In the genomic region with DNA sequence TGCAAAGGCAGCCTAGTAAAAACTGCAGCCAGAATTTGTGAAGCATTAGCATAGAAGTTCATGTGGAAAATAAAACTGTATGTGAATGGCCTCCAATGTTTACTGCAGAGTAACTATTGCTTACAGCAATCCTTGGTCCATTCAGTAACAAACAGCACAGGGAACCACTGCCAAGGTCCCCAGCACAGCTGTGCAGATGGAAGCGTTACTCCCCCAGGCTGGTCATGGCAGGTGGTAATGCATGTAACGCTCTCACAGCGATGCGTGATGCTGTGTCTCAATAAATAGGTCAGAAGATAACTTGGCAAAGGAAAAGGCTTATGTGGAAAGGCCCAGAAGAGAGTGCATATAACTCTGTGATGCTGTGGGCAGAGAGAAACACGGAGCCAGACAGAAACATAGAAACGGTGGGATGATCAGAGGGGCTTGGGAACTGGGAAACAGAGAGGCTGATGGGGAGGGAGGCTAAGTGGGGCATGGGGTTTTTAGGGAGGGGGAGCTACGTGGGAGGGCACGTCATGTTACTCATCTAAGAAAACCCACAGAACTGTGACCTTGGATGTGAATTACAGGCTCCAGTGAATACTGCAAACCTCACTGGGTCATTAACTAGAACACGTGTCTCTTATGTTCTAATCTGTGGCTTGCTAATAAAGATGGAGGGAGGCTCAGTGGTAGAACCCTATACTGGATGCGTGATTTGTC, we compare ENCODE assay signal across 21 mouse cellular contexts. TPM values are rescaled to one million over a fixed set of nuclear protein-coding genes. Genes with fewer than 3 reads are reported as not detected.
DNase-seq lines count a peak whose midpoint lies in the region; ATAC-seq lines count a peak whose summit lies in the region.
"Had no signal": no experiment of that assay in that cellular context is flagged by ENCODE, and none has a peak within 500 bp of the region (broad histone marks: within the 10 kb centered on the region; RNA-seq: fewer than 3 reads in every experiment).

No protein-coding gene starts in this region.

- 71% methylated on average over 10 of the region's 10 CpGs for WGBS in embryonic facial prominence, embryonic 14.5 days
- WGBS in embryonic facial prominence, embryonic 10.5 days: 91% methylated on average over 10 of the region's 10 CpGs
- WGBS in kidney, embryonic 14.5 days: 47% methylated on average over 10 of the region's 10 CpGs
- WGBS in neural tube, embryonic 13.5 days: 68% methylated on average over 10 of the region's 10 CpGs

- peak; percentile 48 for DNase-seq in embryonic facial prominence, embryonic 14.5 days (ENCODE audit: low spot score)
- no peak for DNase-seq in embryonic facial prominence, embryonic 10.5 days (ENCODE audit: low spot score)
- no peak for DNase-seq in kidney, postnatal 14 days
- no peak for DNase-seq in neural tube, embryonic 10.5 days (ENCODE audit: extremely low spot score, low spot score)
- DNase-seq in retina, postnatal 1 day: peak; percentile 90
- no peak for DNase-seq in right cerebral cortex, adult 18-20 months
- DNase-seq: cerebellum, adult 8-10 months; gastrocnemius, postnatal 36 days; heart, postnatal 4 days; kidney, postnatal 10 days; left cerebral cortex, postnatal 4 days; liver; midbrain, embryonic 14.5 days; thymus, adult 18-20 months had no signal

- H3K9ac ChIP-seq in embryonic facial prominence, embryonic 14.5 days (ENCODE audit: low read depth, low read length): no peak overlapping the region
- H3K9ac ChIP-seq in kidney, embryonic 14.5 days (ENCODE audit: low read depth, low read length): no peak overlapping the region
- no peak overlapping the region for H3K9ac ChIP-seq in neural tube, embryonic 13.5 days
- H3K9ac ChIP-seq: heart, embryonic 15.5 days; stomach, embryonic 15.5 days had no signal

- peak; percentile 33; the same call in 1 of the 2 replicates for ATAC-seq in embryonic facial prominence, embryonic 14.5 days (ENCODE audit: low read depth)
- peak; percentile 66; the same call in 1 of the 2 replicates for ATAC-seq in kidney, embryonic 14.5 days (ENCODE audit: low FRiP score, low TSS enrichment)
- ATAC-seq in neural tube, embryonic 13.5 days (ENCODE audit: low read depth): no peak; the same call in 1 of the 2 replicates
- ATAC-seq: CD4-positive, CD25-positive, alpha-beta regulatory T cell, adult 4 months; lung, postnatal 0 days had no signal

- no peaks in the 10 kb centered on the region for H3K36me3 ChIP-seq in embryonic facial prominence, embryonic 14.5 days (ENCODE audit: control insufficient read depth, insufficient read depth, low read length)
- H3K36me3 ChIP-seq in embryonic facial prominence, embryonic 10.5 days (replicated peaks): peaks cover 15% of the 10 kb centered on the region
- no peaks in the 10 kb centered on the region for H3K36me3 ChIP-seq in kidney, embryonic 14.5 days (ENCODE audit: control insufficient read depth, insufficient read depth, low read length)
- peaks cover 7% of the 10 kb centered on the region for H3K36me3 ChIP-seq in neural tube, embryonic 13.5 days
- H3K36me3 ChIP-seq: heart, embryonic 15.5 days; stomach, embryonic 15.5 days had no signal

- H3K27me3 ChIP-seq in embryonic facial prominence, embryonic 14.5 days (replicated peaks; ENCODE audit: control insufficient read depth, insufficient read depth, low read length): no peaks in the 10 kb centered on the region
- H3K27me3 ChIP-seq in embryonic facial prominence, embryonic 10.5 days (replicated peaks; ENCODE audit: low read depth, poor library complexity, severe bottlenecking): no peaks in the 10 kb centered on the region
- no peaks in the 10 kb centered on the region for H3K27me3 ChIP-seq in kidney, embryonic 14.5 days (ENCODE audit: control insufficient read depth, insufficient read depth, low read length)
- H3K27me3 ChIP-seq in neural tube, embryonic 13.5 days: no peaks in the 10 kb centered on the region
- H3K27me3 ChIP-seq: heart, embryonic 15.5 days; stomach, embryonic 15.5 days had no signal

- no peak overlapping the region for H3K27ac ChIP-seq in embryonic facial prominence, embryonic 14.5 days (replicated peaks; ENCODE audit: low read depth, low read length)
- no peak overlapping the region for H3K27ac ChIP-seq in embryonic facial prominence, embryonic 10.5 days (replicated peaks)
- H3K27ac ChIP-seq in kidney, embryonic 14.5 days (ENCODE audit: low read depth, low read length): peak overlapping the region; percentile 51; the same call in 1 of the 2 replicates
- 0 out of 2 replicates have a peak overlapping the region, but pooled peaks have one; percentile 18 for H3K27ac ChIP-seq in neural tube, embryonic 13.5 days (replicated peaks)
- H3K27ac ChIP-seq: heart, embryonic 15.5 days; stomach, embryonic 15.5 days had no signal

- H3K4me3 ChIP-seq in embryonic facial prominence, embryonic 14.5 days (ENCODE audit: low read depth, low read length): no peak overlapping the region
- H3K4me3 ChIP-seq in embryonic facial prominence, embryonic 10.5 days: no peak overlapping the region
- H3K4me3 ChIP-seq in kidney, embryonic 14.5 days (ENCODE audit: low read length): no peak overlapping the region
- H3K4me3 ChIP-seq in neural tube, embryonic 13.5 days: no peak overlapping the region
- H3K4me3 ChIP-seq: erythroblast, embryonic 14.5 days; heart, embryonic 15.5 days; stomach, embryonic 15.5 days had no signal

- 0 out of 2 replicates have a peak, but pooled peaks cover 2% of the 10 kb centered on the region for H3K9me3 ChIP-seq in embryonic facial prominence, embryonic 14.5 days (ENCODE audit: control insufficient read depth, low read length)
- peaks cover 9% of the 10 kb centered on the region; the same call in 1 of the 2 replicates for H3K9me3 ChIP-seq in embryonic facial prominence, embryonic 10.5 days
- peaks cover 9% of the 10 kb centered on the region; the same call in 1 of the 2 replicates for H3K9me3 ChIP-seq in kidney, embryonic 14.5 days (ENCODE audit: control insufficient read depth, low read length)
- 0 out of 2 replicates have a peak, but pooled peaks cover 5% of the 10 kb centered on the region for H3K9me3 ChIP-seq in neural tube, embryonic 13.5 days
- H3K9me3 ChIP-seq: stomach, embryonic 15.5 days had no signal

- H3K4me2 ChIP-seq in embryonic facial prominence, embryonic 14.5 days (ENCODE audit: low read depth, low read length): no peak overlapping the region
- no peak overlapping the region for H3K4me2 ChIP-seq in kidney, embryonic 14.5 days (replicated peaks; ENCODE audit: low read depth, low read length)
- no peak overlapping the region for H3K4me2 ChIP-seq in neural tube, embryonic 13.5 days
- H3K4me2 ChIP-seq: heart, embryonic 15.5 days; stomach, embryonic 15.5 days had no signal

- H3K4me1 ChIP-seq in embryonic facial prominence, embryonic 14.5 days (ENCODE audit: control insufficient read depth, insufficient read depth, low read length): 0 out of 2 replicates have a peak, but pooled peaks cover 4% of the 10 kb centered on the region
- peaks cover 11% of the 10 kb centered on the region for H3K4me1 ChIP-seq in embryonic facial prominence, embryonic 10.5 days
- H3K4me1 ChIP-seq in kidney, embryonic 14.5 days (ENCODE audit: control insufficient read depth, insufficient read depth, low read length): no peaks in the 10 kb centered on the region
- no peaks in the 10 kb centered on the region for H3K4me1 ChIP-seq in neural tube, embryonic 13.5 days (replicated peaks)
- H3K4me1 ChIP-seq: heart, embryonic 15.5 days; stomach, embryonic 15.5 days had no signal

RNA-seq across cellular contexts. Expression of a gene that starts 41.4 kb away (rescaled TPM):
- polyA plus RNA-seq in embryonic facial prominence, embryonic 14.5 days (2014; fragmentation: Nextera tagmentation; extraction: Ambion mirVana): 5.2 and 5.9 TPM in 2 replicates
- polyA plus RNA-seq in embryonic facial prominence, embryonic 10.5 days (2016; fragmentation: Nextera tagmentation; extraction: Ambion mirVana): 11.8 and 12.0 TPM in 2 replicates
- polyA plus RNA-seq in kidney, embryonic 14.5 days (2014; fragmentation: Nextera tagmentation; extraction: Ambion mirVana): 4.1 and 7.3 TPM in 2 replicates
- polyA plus RNA-seq in neural tube, embryonic 13.5 days (2015; fragmentation: Nextera tagmentation; extraction: Ambion mirVana): 4.4 and 4.8 TPM in 2 replicates

RNA-seq across cellular contexts. Expression of a gene that starts 51.3 kb away (rescaled TPM):
- 4.4 and 5.0 TPM in 2 replicates for polyA plus RNA-seq in embryonic facial prominence, embryonic 14.5 days (2014; fragmentation: Nextera tagmentation; extraction: Ambion mirVana)
- 4.2 and 7.5 TPM in 2 replicates for polyA plus RNA-seq in embryonic facial prominence, embryonic 10.5 days (2016; fragmentation: Nextera tagmentation; extraction: Ambion mirVana)
- 8.0 and 8.7 TPM in 2 replicates for polyA plus RNA-seq in kidney, embryonic 14.5 days (2014; fragmentation: Nextera tagmentation; extraction: Ambion mirVana)
- polyA plus RNA-seq in neural tube, embryonic 13.5 days (2015; fragmentation: Nextera tagmentation; extraction: Ambion mirVana): 4.2 and 5.6 TPM in 2 replicates

Comparison
In these comparisons a context has a peak if more than half of its experiments do, and no peak if none do; other contexts are left out.
1. DNase-seq: peak in embryonic facial prominence, embryonic 14.5 days (single experiment) and retina, postnatal 1 day (single experiment); none in embryonic facial prominence, embryonic 10.5 days (single experiment), kidney, postnatal 14 days (single experiment), neural tube, embryonic 10.5 days (single experiment) and right cerebral cortex, adult 18-20 months (single experiment).
2. H3K27ac ChIP-seq: peak in kidney, embryonic 14.5 days (single experiment) and neural tube, embryonic 13.5 days (single experiment); none in embryonic facial prominence, embryonic 14.5 days (single experiment) and embryonic facial prominence, embryonic 10.5 days (single experiment).